Mouse (Mus musculus): ENCODE measurements around the gene Snx9. TPM values are rescaled to one million over a fixed set of nuclear protein-coding genes. Genes with fewer than 3 reads are reported as not detected.

Gene Snx9
- total and polyA plus RNA-seq, 2 experiments, result 19.7 to 30.5 TPM

- no peak overlapping the region for H3K9ac ChIP-seq (ENCODE audit: low read depth, low read length)
- no peaks in the 10 kb centered on the region for H3K36me3 ChIP-seq (ENCODE audit: control insufficient read depth, insufficient read depth, low read length)
- no peak overlapping the region for H3K27ac ChIP-seq (replicated peaks; ENCODE audit: insufficient read depth, low read depth, low read length)
- no peaks in the 10 kb centered on the region for H3K4me1 ChIP-seq (ENCODE audit: control insufficient read depth, insufficient read depth, low read length)
- no peak overlapping the region for H3K4me3 ChIP-seq (ENCODE audit: insufficient read depth, low read depth, low read length)
- no peaks in the 10 kb centered on the region; the same call in 1 of the 2 replicates for H3K79me2 ChIP-seq (ENCODE audit: control insufficient read depth, insufficient read depth, low read length)
- no peaks in the 10 kb centered on the region for H3K27me3 ChIP-seq (ENCODE audit: control insufficient read depth, insufficient read depth, low read length)
- no peak for DNase-seq (ENCODE audit: extremely low read depth, low read depth, low spot score)
- TF ChIP-seq CTCF (IDR thresholded peaks at IDR 0.05; ENCODE audit: low read depth, low read length) (no peak), POLR2A (IDR thresholded peaks at IDR 0.05; ENCODE audit: extremely low read depth, insufficient read depth, low read length) (no peak)
- WGBS, result 71% methylated on average over 10 of the region's 10 CpGs
Observed at GRCm38 (mm10) chr17:5958636-5959035, 117.5 kb downstream of the Snx9 start.

- Histone ChIP-seq H3K4me1 (ENCODE audit: control insufficient read depth, insufficient read depth, low read length) (no peaks in the 10 kb centered on the region), H3K27me3 (ENCODE audit: control insufficient read depth, insufficient read depth, low read length) (no peaks in the 10 kb centered on the region), H3K36me3 (ENCODE audit: control insufficient read depth, insufficient read depth, low read length) (no peaks in the 10 kb centered on the region), H3K27ac (replicated peaks; ENCODE audit: insufficient read depth, low read depth, low read length) (no peak overlapping the region), H3K9ac (ENCODE audit: low read depth, low read length) (no peak overlapping the region), H3K79me2 (ENCODE audit: control insufficient read depth, insufficient read depth, low read length) (no peaks in the 10 kb centered on the region; the same call in 1 of the 2 replicates), H3K4me3 (ENCODE audit: insufficient read depth, low read depth, low read length) (no peak overlapping the region)
- DNase-seq (ENCODE audit: extremely low read depth, low read depth, low spot score), result no peak
- TF ChIP-seq CTCF (IDR thresholded peaks at IDR 0.05; ENCODE audit: low read depth, low read length), result no peak
- no peak for TF ChIP-seq POLR2A (IDR thresholded peaks at IDR 0.05; ENCODE audit: extremely low read depth, insufficient read depth, low read length)
- WGBS, result 81% methylated on average over 7 of the region's 7 CpGs
Observed at GRCm38 (mm10) chr17:5959096-5959495, 118.0 kb downstream of the Snx9 start.

- no peak for TF ChIP-seq CTCF (IDR thresholded peaks at IDR 0.05; ENCODE audit: low read depth, low read length)
- TF ChIP-seq POLR2A (IDR thresholded peaks at IDR 0.05; ENCODE audit: extremely low read depth, insufficient read depth, low read length), result no peak
- 81% methylated on average over 9 of the region's 9 CpGs for WGBS
- Histone ChIP-seq H3K27me3 (ENCODE audit: control insufficient read depth, insufficient read depth, low read length) (no peaks in the 10 kb centered on the region), H3K79me2 (ENCODE audit: control insufficient read depth, insufficient read depth, low read length) (no peaks in the 10 kb centered on the region; the same call in 1 of the 2 replicates), H3K4me1 (ENCODE audit: control insufficient read depth, insufficient read depth, low read length) (peaks cover 2% of the 10 kb centered on the region; the same call in 1 of the 2 replicates), H3K9ac (ENCODE audit: low read depth, low read length) (no peak overlapping the region), H3K36me3 (ENCODE audit: control insufficient read depth, insufficient read depth, low read length) (no peaks in the 10 kb centered on the region), H3K4me3 (ENCODE audit: insufficient read depth, low read depth, low read length) (no peak overlapping the region), H3K27ac (replicated peaks; ENCODE audit: insufficient read depth, low read depth, low read length) (no peak overlapping the region)
- no peak for DNase-seq (ENCODE audit: extremely low read depth, low read depth, low spot score)
Observed at GRCm38 (mm10) chr17:5959802-5960201, 118.7 kb downstream of the Snx9 start.

- H3K4me1 ChIP-seq (ENCODE audit: control insufficient read depth, insufficient read depth, low read length), result peaks cover 8% of the 10 kb centered on the region
- H3K9ac ChIP-seq (ENCODE audit: low read depth, low read length), result no peak overlapping the region
- H3K36me3 ChIP-seq (ENCODE audit: control insufficient read depth, insufficient read depth, low read length), result no peaks in the 10 kb centered on the region
- 92% methylated on average over 8 of the region's 8 CpGs for WGBS
- no peaks in the 10 kb centered on the region; the same call in 1 of the 2 replicates for H3K79me2 ChIP-seq (ENCODE audit: control insufficient read depth, insufficient read depth, low read length)
- no peaks in the 10 kb centered on the region for H3K27me3 ChIP-seq (ENCODE audit: control insufficient read depth, insufficient read depth, low read length)
- no peak for TF ChIP-seq CTCF (IDR thresholded peaks at IDR 0.05; ENCODE audit: low read depth, low read length)
- no peak for TF ChIP-seq POLR2A (IDR thresholded peaks at IDR 0.05; ENCODE audit: extremely low read depth, insufficient read depth, low read length)
- no peak overlapping the region for H3K27ac ChIP-seq (replicated peaks; ENCODE audit: insufficient read depth, low read depth, low read length)
- DNase-seq (ENCODE audit: extremely low read depth, low read depth, low spot score), result no peak
- no peak overlapping the region for H3K4me3 ChIP-seq (ENCODE audit: insufficient read depth, low read depth, low read length)
Observed at GRCm38 (mm10) chr17:5963766-5964165, 122.6 kb downstream of the Snx9 start.

- no peak for TF ChIP-seq POLR2A (IDR thresholded peaks at IDR 0.05; ENCODE audit: extremely low read depth, insufficient read depth, low read length)
- TF ChIP-seq CTCF (IDR thresholded peaks at IDR 0.05; ENCODE audit: low read depth, low read length), result no peak
- no peaks in the 10 kb centered on the region for H3K79me2 ChIP-seq (ENCODE audit: control insufficient read depth, insufficient read depth, low read length)
- H3K4me3 ChIP-seq (ENCODE audit: insufficient read depth, low read depth, low read length), result no peak overlapping the region
- peak; percentile 47 for DNase-seq (ENCODE audit: extremely low read depth, low read depth, low spot score)
- no peaks in the 10 kb centered on the region for H3K27me3 ChIP-seq (ENCODE audit: control insufficient read depth, insufficient read depth, low read length)
- WGBS, result 30% methylated on average over 9 of the region's 9 CpGs
- H3K9ac ChIP-seq (ENCODE audit: low read depth, low read length), result no peak overlapping the region
- peaks cover 8% of the 10 kb centered on the region for H3K4me1 ChIP-seq (ENCODE audit: control insufficient read depth, insufficient read depth, low read length)
- H3K27ac ChIP-seq (replicated peaks; ENCODE audit: insufficient read depth, low read depth, low read length), result 0 out of 2 replicates have a peak overlapping the region, but pooled peaks have one; percentile 7
- H3K36me3 ChIP-seq (ENCODE audit: control insufficient read depth, insufficient read depth, low read length), result no peaks in the 10 kb centered on the region
Observed at GRCm38 (mm10) chr17:5965084-5965781, 124.1 kb downstream of the Snx9 start.

GRCm38 (mm10) chr17:5966706-5967105 lies 125.6 kb downstream of the Snx9 start:
- H3K27ac ChIP-seq (replicated peaks; ENCODE audit: insufficient read depth, low read depth, low read length), result no peak overlapping the region
- H3K4me1 ChIP-seq (ENCODE audit: control insufficient read depth, insufficient read depth, low read length), result peaks cover 8% of the 10 kb centered on the region
- H3K36me3 ChIP-seq (ENCODE audit: control insufficient read depth, insufficient read depth, low read length), result no peaks in the 10 kb centered on the region
- DNase-seq (ENCODE audit: extremely low read depth, low read depth, low spot score), result no peak
- WGBS, result 93% methylated on average over 5 of the region's 5 CpGs
- no peaks in the 10 kb centered on the region for H3K79me2 ChIP-seq (ENCODE audit: control insufficient read depth, insufficient read depth, low read length)
- H3K9ac ChIP-seq (ENCODE audit: low read depth, low read length), result no peak overlapping the region
- no peaks in the 10 kb centered on the region for H3K27me3 ChIP-seq (ENCODE audit: control insufficient read depth, insufficient read depth, low read length)
- TF ChIP-seq POLR2A (IDR thresholded peaks at IDR 0.05; ENCODE audit: extremely low read depth, insufficient read depth, low read length) (no peak), CTCF (IDR thresholded peaks at IDR 0.05; ENCODE audit: low read depth, low read length) (no peak)
- no peak overlapping the region for H3K4me3 ChIP-seq (ENCODE audit: insufficient read depth, low read depth, low read length)
